Mouse (Mus musculus): ENCODE measurements around the gene Slmap.
A peak's percentile ranks its signal among the peaks of the same experiment; 100 is the strongest.

Slmap gene

DNA sequence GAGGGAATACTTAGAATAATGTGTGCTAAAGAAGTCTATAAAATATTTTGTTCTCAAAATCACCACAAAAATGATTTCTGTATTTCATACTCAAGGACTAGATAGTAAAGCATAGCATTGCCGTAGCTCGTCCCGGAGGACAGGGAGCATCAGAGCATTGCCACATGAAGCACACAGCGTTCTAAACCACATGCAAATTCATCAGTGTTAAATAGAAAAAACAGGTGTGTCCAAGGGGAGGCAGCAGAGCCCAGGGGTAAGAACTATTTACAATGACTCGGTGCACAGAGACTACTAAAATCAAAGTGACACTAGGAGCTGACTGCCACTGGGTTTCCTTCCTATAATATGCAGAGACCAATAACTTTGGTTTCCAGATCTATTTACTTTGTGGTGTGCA lies 57.0 kb downstream of the Slmap start:
- DNase-seq (ENCODE audit: low spot score): no peak

DNA sequence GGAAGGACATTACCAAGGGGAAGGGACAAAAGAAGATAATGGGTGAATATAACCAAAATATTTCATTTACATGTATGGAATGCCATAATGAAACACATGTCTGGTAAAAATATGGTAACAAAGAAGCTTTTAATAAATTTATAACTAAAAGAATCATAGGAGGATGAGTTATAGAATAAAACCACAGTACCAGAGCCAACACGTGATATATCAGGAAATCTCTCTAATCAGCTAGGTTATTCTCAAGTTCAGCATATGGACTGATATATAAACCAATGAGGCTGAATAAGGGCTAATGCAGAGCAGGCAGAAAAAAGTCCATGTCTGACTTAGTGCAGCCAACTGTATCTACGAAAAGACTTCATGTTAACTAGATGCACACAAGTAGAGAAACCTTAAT lies 58.3 kb downstream of the Slmap start:
- DNase-seq (ENCODE audit: low spot score): no peak

DNA sequence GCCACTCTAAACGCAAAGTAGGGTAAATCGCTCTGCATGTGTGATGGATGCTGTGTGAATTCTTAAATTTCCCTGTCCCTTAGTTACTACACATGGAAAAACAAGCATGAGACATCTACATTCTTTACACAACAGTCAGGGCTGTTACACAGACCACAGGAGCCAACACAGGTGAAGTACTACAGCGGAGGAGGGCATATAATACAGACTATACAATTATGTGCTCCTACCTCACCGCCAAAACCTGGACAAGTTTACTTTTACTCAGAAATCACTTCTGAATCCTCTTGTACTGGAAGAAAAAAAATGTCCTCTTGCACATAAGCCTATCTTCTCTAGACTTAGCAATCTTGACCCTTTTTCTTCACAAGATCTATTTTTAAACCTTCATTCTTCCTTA lies 66.8 kb downstream of the Slmap start:
- no peak for DNase-seq (ENCODE audit: low spot score)

DNA sequence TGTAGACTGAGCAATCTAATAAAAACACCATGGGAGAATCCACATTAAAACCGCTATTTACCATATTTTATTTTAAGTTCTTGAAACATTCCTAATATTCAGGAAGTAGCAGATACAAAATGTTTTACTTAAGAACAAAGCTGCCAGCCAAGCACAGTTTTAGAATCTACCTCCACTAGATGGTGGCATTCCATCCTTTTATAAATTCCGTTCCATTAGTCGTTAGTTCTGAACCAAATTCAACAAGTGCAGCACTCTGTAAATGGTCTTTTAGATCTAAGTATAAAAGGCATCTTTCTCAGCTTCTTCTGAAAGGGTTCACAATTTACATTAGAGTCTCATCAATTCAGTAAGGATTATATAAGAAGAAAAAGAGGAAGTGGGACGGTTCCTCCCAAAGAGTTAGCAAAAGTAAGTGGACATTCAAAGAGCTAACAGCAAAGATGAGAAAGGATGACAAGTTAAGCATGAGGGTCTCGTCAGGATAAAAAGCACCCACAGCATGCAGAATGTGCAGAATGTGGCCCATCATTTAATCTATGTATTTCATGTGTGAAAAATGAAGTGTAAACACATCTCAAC lies 68.1 kb downstream of the Slmap start:
- no peak for DNase-seq (ENCODE audit: low spot score)

DNA sequence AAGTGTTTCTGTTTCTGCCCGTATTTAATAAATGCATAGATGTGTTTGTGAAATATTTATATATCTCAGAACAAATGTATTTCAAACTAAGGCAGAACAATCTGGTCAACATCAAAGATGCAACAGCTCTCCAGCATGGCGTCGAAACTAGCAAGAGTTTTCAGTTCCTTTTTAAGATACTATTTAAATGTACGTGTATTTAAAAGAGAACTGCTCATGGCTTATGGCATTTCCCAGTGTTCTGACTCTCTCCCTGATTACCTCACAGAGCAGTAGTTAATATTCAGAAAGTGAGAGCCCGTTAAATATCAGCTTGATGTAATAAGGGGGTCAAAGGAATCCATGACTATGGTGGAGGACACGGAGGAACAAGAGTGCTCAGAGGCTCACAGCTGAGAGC lies 68.8 kb downstream of the Slmap start:
- DNase-seq (ENCODE audit: low spot score): no peak

DNA sequence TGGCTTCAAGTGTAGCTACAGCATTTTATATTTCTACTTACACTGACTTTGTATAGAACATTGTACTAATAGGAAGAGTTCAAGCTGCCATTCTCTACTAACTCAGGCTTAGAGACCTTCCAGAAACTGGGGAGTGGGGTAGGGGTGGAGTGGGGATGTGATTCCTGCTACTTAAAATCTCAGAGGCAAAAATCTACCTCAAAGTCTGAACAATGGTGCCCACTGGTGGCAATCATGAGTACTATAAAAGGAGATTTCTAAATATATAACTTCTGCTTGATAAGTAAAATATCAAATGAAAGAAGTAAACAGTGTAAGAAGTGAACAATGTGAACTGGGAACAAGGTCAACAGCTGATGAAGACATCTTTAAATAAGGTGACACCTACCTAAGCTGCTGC lies 75.2 kb downstream of the Slmap start:
- peak; percentile 13 for DNase-seq (ENCODE audit: low spot score)

DNA sequence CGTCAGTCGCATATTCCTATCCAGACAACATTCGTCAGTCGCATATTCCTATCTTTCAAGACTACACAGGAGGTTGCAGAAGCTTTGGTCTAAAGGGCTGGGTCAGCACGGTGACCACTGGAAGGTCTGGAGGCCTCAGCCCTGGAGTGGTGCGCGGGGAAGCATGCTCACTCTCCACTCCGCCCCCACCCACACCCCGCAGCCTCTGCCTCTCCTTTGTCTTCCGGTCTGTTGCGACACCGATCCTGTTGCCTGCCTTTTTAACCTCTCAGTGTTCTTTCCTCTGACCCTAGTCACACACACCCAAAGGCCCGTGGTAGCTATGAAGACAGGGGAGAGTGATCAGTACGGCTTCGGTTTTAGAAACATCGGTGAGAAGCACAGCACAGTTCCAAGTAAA lies 79.9 kb downstream of the Slmap start:
- no peak for DNase-seq (ENCODE audit: low spot score)

DNA sequence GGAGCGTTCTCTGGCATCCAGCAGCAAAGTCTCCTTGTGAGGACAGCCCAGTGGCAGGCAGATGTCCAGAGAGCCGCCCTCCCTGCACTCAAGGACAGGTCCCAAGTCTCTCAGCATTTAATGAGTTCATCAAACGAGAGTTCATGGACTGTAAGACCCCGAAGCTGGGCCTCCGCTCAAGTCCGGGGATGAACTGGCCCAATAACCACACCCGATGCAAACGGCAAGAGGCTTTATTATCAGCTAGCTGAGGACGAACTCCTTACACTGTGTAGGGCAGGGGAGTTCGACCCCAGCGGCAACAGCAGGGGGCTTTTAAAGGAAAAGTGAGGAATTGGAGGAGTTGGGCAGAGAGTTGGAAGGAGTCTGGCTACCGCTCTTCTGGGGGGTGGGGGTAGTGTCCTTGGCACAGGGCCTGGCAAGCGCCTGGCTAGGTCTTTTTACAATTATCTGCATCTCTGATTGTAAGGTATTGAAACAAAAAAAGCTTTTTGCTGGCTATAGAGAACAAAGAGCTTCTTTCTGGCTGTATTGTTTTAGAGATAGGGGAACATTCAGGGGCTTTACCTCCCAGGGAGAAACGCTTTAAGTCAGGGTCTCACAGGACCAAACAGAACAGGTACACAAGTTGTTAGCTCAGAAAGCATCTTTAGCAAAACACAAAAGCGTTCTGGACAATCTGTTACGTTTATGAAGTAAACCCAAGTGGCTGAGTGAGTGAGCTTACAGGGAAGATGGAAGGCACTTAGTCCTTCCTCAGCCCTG lies 84.5 kb downstream of the Slmap start:
- DNase-seq (ENCODE audit: low spot score): no peak

DNA sequence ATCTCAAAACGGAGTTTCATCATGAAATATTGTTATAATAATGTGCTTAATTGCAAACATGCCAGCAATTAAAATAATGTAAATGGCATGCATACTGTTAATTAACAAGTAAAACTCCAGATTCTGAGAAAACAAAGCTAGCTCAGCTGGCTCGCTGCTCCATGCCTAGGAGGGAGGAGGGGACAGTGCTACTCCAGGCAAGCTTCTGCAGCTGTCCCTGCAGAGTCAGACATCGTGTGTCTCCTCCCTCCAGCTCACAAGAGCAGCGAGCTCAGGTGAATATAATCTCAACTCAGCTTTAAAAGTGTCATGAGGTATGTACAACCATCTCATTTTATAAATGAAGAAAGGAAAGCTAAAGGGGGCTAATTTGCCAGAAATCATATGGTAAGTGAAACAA lies 86.2 kb downstream of the Slmap start:
- DNase-seq (ENCODE audit: low spot score): no peak

DNA sequence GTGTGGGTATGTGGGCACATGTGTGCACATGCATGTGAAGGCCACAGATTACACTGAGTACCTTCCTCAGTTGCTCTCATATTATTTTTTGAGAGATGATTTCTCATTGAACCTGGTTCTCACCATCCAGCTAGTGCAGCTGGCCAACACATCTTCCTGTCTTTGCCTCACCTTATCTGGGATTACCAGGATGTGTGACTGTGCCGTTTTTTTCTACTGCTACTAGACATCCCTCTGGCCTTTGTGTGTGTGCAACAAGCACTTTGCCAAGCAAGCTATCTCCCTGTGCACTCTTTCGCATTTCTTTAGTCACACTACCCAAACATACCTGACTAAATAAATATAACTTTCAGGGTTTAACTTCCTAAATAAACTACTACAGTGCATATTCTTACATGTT lies 87.5 kb downstream of the Slmap start:
- no peak for DNase-seq (ENCODE audit: low spot score)

DNA sequence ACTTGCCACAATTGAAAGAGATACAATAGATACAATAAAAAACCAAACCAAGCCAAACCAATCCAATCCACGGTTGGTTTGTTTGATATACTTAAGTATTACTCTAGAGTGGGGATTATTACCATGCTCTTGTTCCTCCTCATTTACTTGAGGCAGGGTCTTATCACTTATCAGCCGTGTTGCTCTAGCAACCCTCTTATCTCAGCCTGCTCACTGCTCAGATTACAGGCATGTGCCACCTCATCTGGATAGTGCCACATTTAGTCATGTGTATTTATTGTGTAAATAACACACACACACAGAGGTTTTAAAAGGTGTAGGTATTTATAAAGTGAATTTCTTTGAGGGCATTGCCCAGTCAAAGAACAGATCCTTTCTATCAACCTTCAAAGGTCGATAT lies 88.2 kb downstream of the Slmap start:
- no peak for DNase-seq (ENCODE audit: low spot score)

DNA sequence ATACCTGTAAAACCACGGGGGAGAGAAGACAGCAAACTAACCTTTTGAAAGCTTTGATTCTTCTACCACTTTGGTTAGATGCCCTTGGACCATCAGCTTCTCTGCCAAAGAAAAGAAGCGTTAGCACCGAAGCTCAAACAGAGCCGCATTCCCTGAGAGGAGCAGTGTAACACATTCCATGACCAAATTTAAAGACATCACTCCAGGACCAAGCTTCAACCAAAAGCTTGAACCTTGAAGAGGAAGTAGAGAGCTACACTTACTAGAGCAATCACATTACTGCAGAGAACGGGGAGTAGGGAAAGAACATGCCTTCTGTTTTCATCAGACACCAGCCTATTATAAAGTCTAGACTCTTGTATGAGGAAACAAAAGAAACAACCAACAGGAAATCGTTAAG lies 92.2 kb downstream of the Slmap start:
- no peak for DNase-seq (ENCODE audit: low spot score)

DNA sequence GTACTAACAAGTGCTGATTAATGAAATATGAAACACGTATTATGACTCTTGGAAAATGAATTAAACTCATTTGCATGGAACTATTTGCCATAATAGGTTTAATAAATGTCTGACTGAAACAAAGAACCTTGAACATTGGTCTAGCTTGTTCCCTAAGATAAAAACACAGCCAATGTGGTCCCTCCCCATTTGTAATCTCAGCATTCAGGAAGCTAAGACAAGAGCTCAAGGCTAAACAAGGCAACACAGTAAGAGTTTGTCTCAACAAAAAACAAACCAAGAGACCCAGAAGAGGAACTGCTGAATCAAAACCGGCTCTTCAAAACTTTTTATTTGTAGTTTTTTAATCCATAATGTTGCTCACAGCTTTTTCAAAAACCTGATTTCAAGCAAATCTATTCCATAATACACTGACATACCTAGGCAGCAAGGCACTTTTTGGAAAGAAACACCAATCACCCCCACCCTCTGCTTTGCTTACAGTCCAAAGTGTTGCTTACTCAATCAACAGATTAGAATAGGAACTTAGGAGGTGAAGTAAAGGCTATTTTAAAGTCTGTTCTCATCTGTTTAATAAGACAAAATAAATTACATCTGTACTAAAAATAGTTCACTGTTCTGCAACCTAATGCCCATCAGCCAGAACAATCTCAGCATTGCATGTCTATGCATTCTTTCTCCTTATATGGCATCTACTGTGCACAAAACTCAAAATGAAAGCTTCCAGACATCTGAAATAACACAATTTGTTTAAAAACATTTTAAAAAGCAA lies 93.5 kb downstream of the Slmap start:
- peak; percentile 3 for DNase-seq (ENCODE audit: low spot score)

DNA sequence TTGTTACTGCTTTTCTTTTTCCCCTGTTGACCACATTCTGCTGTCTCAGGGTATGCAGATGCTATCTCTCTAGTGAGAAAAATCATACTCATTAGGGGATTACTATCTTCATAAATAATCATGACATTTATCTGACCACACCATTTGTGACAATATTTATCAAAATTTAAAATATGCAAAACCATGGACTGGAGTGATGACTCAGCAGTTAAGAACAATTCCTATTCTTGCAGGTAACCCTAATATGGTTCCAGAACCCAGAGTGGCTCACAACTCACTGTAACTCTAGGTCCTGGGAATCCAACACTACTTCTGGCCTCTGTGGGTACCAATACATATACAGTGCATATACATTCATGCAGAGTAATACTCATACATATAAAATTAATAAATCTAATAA lies 94.7 kb downstream of the Slmap start:
- DNase-seq (ENCODE audit: low spot score): no peak

DNA sequence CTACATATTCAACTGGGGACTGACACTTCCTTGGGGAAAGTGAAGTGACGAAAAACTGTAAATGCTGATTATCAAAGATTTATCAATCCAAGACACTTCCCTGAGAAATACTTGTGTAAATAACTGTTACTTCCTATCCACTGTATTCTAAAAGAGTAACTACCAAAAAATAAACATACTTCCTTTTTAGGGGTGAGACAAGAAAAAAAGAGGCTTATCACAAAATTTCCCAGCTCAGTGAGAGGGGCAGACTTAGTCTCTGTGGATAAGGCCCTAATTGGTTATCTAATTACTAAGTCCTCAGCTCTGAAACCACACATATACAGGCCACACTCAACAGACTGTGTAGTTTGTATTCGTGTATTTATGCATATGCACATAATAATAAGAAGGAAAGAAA lies 97.0 kb downstream of the Slmap start:
- DNase-seq (ENCODE audit: low spot score): no peak

DNA sequence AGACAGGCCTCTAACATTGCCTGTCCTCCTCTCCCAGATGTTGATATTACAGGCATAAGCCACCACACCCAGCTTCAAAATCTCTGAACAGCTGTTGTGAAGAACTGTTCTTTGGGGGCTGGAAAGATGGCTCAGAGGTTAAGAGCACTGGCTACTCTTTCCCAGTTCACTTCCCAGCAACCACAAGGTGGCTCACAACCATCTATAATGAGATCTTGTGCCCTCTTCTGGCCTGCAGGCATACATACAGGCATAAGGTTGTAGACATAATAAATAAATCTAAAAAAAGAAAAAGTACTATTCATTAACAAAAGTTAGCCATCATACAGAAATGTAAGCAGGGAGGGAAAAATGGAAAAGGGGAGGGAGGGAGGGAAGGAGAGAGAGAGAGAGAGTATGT lies 98.4 kb downstream of the Slmap start:
- no peak for DNase-seq (ENCODE audit: low spot score)

DNA sequence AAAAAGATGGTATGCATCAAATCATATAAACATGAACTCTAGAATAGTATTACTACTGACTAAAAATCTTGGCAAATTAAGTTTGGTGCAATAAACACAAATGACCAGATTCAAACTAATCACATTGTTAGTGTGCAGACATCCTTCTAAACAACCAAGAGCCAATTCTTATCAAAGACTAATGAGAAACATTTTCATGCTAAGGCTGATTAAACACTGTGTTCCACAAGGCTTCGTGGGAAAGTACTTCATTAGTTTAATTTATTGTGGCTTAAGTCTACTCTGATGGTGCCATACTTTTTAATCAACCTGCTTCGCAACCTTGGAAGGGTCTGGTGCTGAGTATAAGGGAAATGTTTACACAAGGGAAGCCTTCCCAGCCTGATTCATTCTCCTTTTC lies 102.4 kb downstream of the Slmap start:
- DNase-seq (ENCODE audit: low spot score): no peak

DNA sequence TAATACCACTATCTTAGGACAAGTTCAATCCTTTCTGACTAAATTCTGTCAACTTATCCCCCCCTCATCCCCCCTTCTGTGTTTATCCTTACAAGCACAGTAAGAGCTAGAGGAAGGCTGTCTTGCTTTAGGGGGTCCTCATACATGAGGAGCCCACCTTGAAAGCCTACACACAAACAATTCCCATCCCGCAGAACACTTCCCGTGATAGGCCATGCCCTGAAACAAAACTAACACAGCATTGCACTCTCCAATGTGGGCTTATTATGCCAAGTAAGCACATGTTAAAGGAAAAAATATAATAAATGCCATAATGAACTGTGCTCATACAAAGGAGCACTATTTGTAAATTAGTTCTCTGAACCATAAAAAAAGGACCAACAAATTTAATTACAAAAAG lies 102.8 kb downstream of the Slmap start:
- no peak for DNase-seq (ENCODE audit: low spot score)

DNA sequence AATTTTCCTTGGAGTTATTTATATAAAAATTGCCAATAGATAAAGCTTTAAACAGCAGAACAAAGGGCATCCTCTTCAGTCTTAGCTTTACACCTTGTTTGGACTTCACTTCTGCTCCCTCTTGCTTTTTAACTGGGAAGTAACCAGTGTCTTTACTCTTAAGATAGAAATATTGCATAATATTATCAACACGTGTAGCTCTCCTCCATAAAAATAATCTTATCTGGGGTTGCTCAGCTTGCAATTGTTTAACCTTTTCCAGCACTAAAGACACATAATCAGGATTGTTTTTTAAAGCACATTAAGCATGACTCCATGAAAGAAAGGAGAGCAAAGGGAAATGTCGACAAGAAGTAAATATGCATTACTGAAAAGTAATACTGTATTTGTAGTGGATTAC lies 114.5 kb downstream of the Slmap start:
- DNase-seq (ENCODE audit: low spot score): no peak

DNA sequence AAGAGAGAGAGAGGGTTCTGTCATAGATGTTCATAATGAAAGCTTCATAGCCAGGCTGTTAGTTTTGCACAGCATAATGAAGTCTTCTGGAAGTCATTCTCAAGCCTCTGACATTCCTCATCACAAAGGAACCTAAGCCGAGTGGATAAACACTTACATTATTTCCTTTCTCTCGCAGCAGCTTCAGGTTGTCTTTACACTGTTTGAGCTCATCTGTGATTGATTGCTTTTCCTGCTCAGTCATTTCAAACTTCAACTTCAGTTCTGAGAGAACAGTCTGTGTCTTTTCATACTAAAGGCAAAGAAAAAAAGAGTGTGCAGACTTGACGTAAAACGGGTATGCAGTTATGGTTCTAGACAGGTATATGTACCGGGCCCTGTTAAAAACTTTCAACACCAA lies 116.8 kb downstream of the Slmap start:
- DNase-seq (ENCODE audit: low spot score): no peak

DNA sequence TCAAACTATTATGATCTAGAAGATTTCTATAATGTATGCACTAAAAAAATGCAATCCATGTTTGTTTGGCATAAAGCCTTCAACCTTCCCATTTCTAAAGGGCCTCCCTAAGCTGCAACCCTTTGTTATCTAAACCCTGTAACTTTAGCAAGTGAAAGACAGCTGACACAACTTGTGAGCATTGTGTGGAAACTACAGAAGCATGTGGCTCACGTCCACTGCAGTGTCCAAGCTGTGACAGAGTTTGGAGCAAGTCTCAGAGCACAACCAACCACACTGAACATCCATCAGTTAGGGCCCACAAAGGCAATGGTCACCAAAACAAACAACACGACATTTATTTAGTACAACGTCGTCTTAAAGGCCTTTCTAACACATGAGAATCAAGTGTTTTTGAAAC lies 117.6 kb downstream of the Slmap start:
- DNase-seq (ENCODE audit: low spot score): no peak

DNA sequence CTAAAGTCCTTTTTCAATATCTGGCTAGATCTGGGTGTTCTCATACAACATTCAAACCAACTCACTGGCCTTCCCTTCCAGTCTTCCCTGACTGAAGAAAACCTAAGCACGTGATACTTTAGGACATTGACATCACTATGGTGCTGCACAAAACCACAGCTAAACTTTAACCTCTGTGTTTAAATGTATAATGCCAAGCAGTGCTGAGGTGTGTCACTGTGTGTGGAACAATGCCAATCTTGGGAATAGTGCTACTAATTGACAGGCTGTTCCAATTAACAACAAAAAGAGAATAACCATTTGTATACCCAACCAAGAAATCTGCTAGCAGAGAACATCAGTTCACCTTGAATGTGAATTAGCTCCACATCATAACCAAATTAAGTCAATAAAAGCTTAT lies 121.2 kb downstream of the Slmap start:
- DNase-seq (ENCODE audit: low spot score): no peak

DNA sequence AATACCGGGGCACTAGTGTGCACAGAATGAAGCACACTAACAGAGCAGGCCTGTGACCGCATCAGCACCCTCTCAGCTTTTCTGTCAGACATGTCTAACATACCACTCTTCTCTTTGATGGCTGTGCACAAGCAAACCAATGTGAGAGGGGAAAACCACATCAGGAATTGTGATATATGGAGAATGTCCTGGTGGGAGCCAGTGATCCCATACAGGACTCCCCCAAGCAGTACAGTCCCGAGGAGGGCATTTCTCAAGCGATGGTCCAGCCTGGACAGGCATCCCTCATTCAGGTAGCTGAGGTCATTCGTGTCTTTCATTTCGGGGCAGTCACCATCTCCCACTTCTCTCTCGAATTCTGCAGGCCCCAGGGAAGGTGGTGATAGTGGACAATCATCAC lies 128.0 kb downstream of the Slmap start:
- DNase-seq (ENCODE audit: low spot score): no peak

All from adipocyte (in vitro differentiated cells).